Mouse (Mus musculus) kidney, embryonic 15.5 days (tissue): Measurements from ENCODE around the gene Ackr2. TPM values are rescaled to one million over a fixed set of nuclear protein-coding genes. Genes with fewer than 3 reads are reported as not detected.
A peak's percentile ranks its signal among the peaks of the same experiment; 100 is the strongest.

Experiments
- ATAC-seq: fragments of 200-750 bp; cut with Nextera tagmentation; replicated peaks from 2 replicates; pipeline ENCODE4 v1.8.0; 2017; ENCODE audit warnings: moderate TSS enrichment; ENCODE audit not compliant: low FRiP score
- H3K27ac ChIP-seq: fragments of 300-500 bp; sonication (generic); 2 replicates; pipeline ENCODE4 v1.5.1; 2015; ENCODE audit warnings: mild to moderate bottlenecking, inconsistent platforms
- H3K27me3 ChIP-seq: fragments of 300-500 bp; sonication (generic); 2 replicates; pipeline ENCODE4 v1.6.1; 2015; ENCODE audit warnings: inconsistent platforms
- H3K36me3 ChIP-seq: fragments of 300-500 bp; sonication (generic); 2 replicates; pipeline ENCODE4 v1.6.1; 2015; ENCODE audit warnings: inconsistent platforms
- H3K4me1 ChIP-seq: fragments of 300-500 bp; sonication (generic); 2 replicates; pipeline ENCODE4 v1.6.1; 2015; ENCODE audit warnings: inconsistent platforms
- H3K4me2 ChIP-seq: fragments of 300-500 bp; sonication (generic); 2 replicates; pipeline ENCODE4 v1.6.1; 2015; ENCODE audit warnings: moderate library complexity, mild to moderate bottlenecking, inconsistent platforms
- H3K4me3 ChIP-seq: fragments of 300-500 bp; sonication (generic); replicated peaks from 2 replicates; pipeline ENCODE4 v1.5.1; 2015; ENCODE audit warnings: mild to moderate bottlenecking, inconsistent platforms
- H3K9ac ChIP-seq: fragments of 300-500 bp; sonication (generic); 2 replicates; pipeline ENCODE4 v1.6.1; 2015; ENCODE audit warnings: mild to moderate bottlenecking, inconsistent platforms
- H3K9me3 ChIP-seq: fragments of 300-500 bp; sonication (generic); replicated peaks from 2 replicates; pipeline ENCODE4 v1.6.1; 2016; ENCODE audit warnings: inconsistent platforms
- WGBS: fragments of 180-500 bp; shearing (Covaris S2); methylation state at CpG from one replicate; pipeline ENCODE4 v1.1.7; 2015; ENCODE audit warnings: mixed read lengths; 5-methylcytosine and 5-hydroxymethylcytosine counted together
- polyA plus RNA-seq: library from polyadenylated mRNA; unstranded; fragments of >200 nt; fragmentation: Nextera tagmentation; extraction: Ambion mirVana; gene quantifications from 2 replicates; pipeline ENCODE4 v1.2.1, GENCODE M21; 2015

The Ackr2 gene
- 0.40 and 0.57 TPM in 2 replicates for polyA plus RNA-seq

DNA sequence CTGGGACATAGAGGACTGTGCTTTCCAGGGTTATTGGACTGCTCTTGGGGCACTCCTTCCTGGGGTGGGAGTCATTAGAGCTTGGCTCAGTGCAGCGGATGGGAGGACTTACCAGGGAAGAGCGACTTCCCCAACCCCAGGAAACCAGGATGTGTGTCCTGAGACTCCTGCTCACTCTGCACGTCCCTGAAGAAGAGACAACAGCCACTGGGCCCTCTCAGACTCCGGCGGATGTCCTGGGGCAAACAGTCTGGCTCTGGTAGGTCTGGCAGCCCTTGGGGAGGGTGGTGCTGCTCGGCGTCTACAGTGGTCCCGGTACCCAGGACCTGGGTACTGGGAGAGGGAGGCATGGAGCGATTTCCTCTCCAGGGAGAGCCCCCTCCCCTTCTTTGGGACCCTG is at the start of gene Ackr2:
Gene Ackr2 (plus strand): TSS at position 111 of the 400 bp plus-strand sequence.
- no peak within 1 kb of the TSS for H3K9ac ChIP-seq
- no peak for ATAC-seq
- H3K4me1 ChIP-seq = peaks cover 11% of the 10 kb centered on the region; the same call in 1 of the 2 replicates
- H3K36me3 ChIP-seq = no peaks in the 10 kb centered on the region
- H3K4me3 ChIP-seq = no peak within 1 kb of the TSS
- H3K9me3 ChIP-seq = no peaks in the 10 kb centered on the region
- no peak within 1 kb of the TSS for H3K4me2 ChIP-seq
- H3K27ac ChIP-seq = no peak within 1 kb of the TSS
- WGBS = 74% methylated on average over 9 of the region's 9 CpGs
- H3K27me3 ChIP-seq = no peaks in the 10 kb centered on the region

DNA sequence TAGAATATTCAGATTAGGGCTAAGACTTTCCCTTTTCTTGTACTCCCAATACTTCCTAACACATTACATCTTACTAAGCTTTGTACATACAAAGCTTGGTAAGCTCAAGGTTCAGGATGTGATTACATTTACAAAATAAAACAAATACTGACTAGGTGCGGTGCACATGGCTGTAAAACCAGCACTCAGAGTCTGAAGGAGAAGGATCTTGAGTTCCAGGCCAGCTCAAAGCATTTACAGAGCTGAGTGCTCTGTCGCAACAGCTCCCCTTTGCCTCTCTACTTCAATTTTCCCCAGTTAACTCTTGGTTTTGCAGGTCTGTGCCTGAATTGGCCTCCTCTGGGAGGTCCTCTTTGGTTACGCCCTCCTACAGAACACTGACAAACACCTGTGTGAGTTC is 43.9 kb upstream of the Ackr2 start:
- no peak for ATAC-seq
- H3K27ac ChIP-seq = no peak overlapping the region
- no peak overlapping the region for H3K4me2 ChIP-seq
- H3K4me3 ChIP-seq = no peak overlapping the region
- peaks cover 13% of the 10 kb centered on the region for H3K4me1 ChIP-seq
- no peaks in the 10 kb centered on the region for H3K9me3 ChIP-seq
- 93% methylated on average over 3 of the region's 3 CpGs for WGBS
- no peaks in the 10 kb centered on the region for H3K27me3 ChIP-seq
- H3K9ac ChIP-seq = no peak overlapping the region
- peaks cover 30% of the 10 kb centered on the region for H3K36me3 ChIP-seq

DNA sequence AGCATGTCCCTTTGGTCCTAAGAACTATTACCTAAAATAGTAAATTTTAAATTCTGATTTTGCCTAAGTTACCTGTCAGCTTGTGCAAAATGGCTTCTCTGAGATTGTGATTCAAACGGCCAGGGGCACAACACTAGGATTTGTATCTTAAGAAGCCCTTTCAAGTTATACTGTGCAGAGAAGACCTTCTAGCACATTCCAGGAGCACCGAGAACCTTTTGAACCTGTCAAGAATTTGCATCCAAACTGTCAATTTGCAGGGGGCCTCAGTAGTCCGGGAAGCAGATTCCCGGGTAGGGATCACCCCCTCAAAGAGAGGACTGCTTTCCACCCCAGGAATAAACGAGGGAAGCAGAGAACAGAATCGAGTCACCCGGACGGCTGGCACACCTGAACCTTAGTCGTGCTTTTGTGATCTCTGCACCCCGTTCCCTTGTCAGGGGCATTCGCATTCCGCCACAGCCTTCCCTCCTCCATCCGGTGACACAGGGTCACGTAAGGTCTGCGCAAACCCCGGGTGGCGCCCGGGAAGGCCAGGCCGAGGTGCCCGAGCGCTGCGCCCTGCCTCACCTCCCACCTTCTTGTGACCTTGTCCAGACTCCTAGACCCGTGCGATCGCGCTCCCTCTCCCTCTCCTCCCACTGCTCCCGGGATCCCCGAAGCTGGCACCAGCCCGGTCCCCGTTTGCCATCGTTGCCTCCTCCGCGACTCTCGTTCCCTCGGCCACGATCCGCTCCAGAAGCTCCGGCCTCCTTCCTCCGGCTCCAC is 41.3 kb upstream of the Ackr2 start:
- Histone ChIP-seq H3K27ac (peak overlapping the region; percentile 98), H3K4me2 (peak overlapping the region; percentile 86), H3K9me3 (no peaks in the 10 kb centered on the region), H3K36me3 (peaks cover 5% of the 10 kb centered on the region), H3K4me3 (peak overlapping the region; percentile 73), H3K4me1 (peaks cover 13% of the 10 kb centered on the region), H3K9ac (peak overlapping the region; percentile 82), H3K27me3 (no peaks in the 10 kb centered on the region)
- WGBS = 1% methylated on average over 39 of the region's 39 CpGs
- ATAC-seq = peak; percentile 23; the same call in 1 of the 2 replicates

- H3K36me3 ChIP-seq = no peaks in the 10 kb centered on the region
- ATAC-seq = peak; percentile 99
- H3K27me3 ChIP-seq = no peaks in the 10 kb centered on the region
- H3K4me2 ChIP-seq = peak overlapping the region; percentile 86
- peak overlapping the region; percentile 82 for H3K9ac ChIP-seq
- peak overlapping the region; percentile 73 for H3K4me3 ChIP-seq
- H3K9me3 ChIP-seq = no peaks in the 10 kb centered on the region
- H3K27ac ChIP-seq = peak overlapping the region; percentile 98
- H3K4me1 ChIP-seq = peaks cover 13% of the 10 kb centered on the region
- WGBS = under 1% methylated on average over 70 of the region's 70 CpGs
Observed at GRCm38 (mm10) chr9:121857474-121858152, 40.5 kb upstream of the Ackr2 start.

DNA sequence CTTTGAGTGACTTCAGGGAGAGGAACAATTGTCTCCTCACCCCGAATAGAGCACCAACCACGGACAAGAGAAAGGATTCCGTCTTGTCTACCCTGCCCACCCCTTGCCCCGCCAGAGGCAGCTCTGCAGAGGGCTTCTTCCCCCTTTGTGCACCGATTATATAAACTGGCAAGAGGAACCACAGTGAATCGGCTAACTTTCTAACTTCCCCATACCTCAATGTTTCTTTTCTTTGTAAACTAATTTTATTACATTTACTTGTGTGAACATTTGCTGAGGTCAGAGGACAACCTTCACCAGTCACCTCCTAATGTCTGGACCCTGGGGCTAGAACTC is 40.0 kb upstream of the Ackr2 start, which contains the start of gene Higd1a:
Gene Higd1a (minus strand): TSS at position 210 of the 336 bp plus-strand sequence.
- peak within 1 kb of the TSS; percentile 86 for H3K4me2 ChIP-seq
- WGBS = 15% methylated on average over 6 of the region's 6 CpGs
- peak within 1 kb of the TSS; percentile 82 for H3K9ac ChIP-seq
- H3K27ac ChIP-seq = peak within 1 kb of the TSS; percentile 98
- no peak for ATAC-seq
- H3K9me3 ChIP-seq = no peaks in the 10 kb centered on the region
- H3K36me3 ChIP-seq = no peaks in the 10 kb centered on the region
- H3K4me3 ChIP-seq = peak within 1 kb of the TSS; percentile 73
- H3K4me1 ChIP-seq = peaks cover 13% of the 10 kb centered on the region
- H3K27me3 ChIP-seq = no peaks in the 10 kb centered on the region

DNA sequence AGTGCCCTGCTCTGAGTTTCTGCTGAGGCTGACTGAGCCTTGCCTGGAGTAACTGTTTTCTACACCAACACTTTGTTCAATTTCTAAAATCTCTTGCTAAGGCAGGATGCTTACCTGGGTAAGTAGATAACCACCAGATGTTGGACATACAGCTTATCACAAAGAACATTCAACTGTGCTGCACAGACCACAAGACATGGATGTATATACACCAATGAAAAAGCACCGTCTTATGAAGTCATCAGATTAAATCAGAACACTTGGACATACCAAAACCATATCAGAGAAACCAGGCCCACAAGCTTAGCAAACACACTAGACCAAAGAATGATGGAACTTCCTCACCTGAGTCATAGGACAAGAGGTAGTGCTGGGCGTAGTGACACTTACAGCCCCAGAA is 38.8 kb upstream of the Ackr2 start:
- Histone ChIP-seq H3K27me3 (no peaks in the 10 kb centered on the region), H3K27ac (no peak overlapping the region), H3K4me1 (peaks cover 13% of the 10 kb centered on the region), H3K36me3 (no peaks in the 10 kb centered on the region), H3K9me3 (no peaks in the 10 kb centered on the region), H3K9ac (no peak overlapping the region), H3K4me2 (no peak overlapping the region), H3K4me3 (no peak overlapping the region)
- 92% methylated on average over 2 of the region's 2 CpGs for WGBS
- ATAC-seq = no peak

DNA sequence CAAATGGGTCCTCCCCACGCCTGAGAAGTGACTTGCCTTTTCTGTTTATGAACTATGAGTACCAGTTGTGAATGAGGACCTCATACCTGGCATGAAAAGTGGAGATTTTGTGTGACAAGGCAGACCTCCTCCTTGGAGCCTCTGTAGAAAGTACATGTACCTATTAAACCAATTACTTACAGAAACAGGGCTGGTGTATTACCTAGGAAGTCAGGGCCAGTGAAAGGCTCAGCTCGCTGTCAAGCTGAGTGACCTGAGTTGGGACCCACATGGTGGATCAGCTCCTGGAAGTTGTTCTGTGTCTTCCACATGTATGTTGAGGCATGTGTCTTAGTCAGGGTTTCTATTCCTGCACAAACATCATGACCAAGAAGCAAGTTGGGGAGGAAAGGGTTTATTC is 37.2 kb upstream of the Ackr2 start:
- no peaks in the 10 kb centered on the region for H3K36me3 ChIP-seq
- ATAC-seq = no peak
- no peak overlapping the region for H3K4me3 ChIP-seq
- H3K4me2 ChIP-seq = no peak overlapping the region
- H3K9ac ChIP-seq = no peak overlapping the region
- no peaks in the 10 kb centered on the region for H3K9me3 ChIP-seq
- no peak overlapping the region for H3K27ac ChIP-seq
- no peaks in the 10 kb centered on the region for H3K27me3 ChIP-seq
- 80% methylated on average over 2 of the region's 2 CpGs for WGBS
- H3K4me1 ChIP-seq = peaks cover 13% of the 10 kb centered on the region

DNA sequence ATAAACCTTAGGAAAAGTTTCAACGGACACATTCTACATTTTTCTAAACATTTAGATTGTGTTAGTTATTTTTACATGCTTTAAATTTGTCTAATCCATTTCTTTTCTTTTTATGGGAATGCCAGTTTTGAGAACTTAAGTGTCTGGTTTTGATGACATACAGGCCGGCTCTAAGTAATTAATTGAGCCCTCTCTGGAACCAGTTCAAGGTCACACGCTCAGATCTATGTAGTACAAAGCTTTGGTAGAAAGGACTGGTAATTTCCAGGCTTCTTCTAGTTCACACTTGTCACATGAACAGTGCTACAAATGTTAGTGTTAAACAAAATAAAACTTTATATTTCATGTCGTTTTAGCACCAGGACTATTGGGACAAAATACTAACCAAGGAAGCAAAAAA is 33.3 kb upstream of the Ackr2 start:
- no peaks in the 10 kb centered on the region for H3K36me3 ChIP-seq
- no peaks in the 10 kb centered on the region for H3K9me3 ChIP-seq
- peaks cover 3% of the 10 kb centered on the region; the same call in 1 of the 2 replicates for H3K4me1 ChIP-seq
- ATAC-seq = no peak
- H3K27ac ChIP-seq = no peak overlapping the region
- H3K4me3 ChIP-seq = no peak overlapping the region
- WGBS = 52% methylated on average over 4 of the region's 4 CpGs
- H3K4me2 ChIP-seq = no peak overlapping the region
- 0 out of 2 replicates have a peak, but pooled peaks cover 3% of the 10 kb centered on the region for H3K27me3 ChIP-seq
- H3K9ac ChIP-seq = no peak overlapping the region

DNA sequence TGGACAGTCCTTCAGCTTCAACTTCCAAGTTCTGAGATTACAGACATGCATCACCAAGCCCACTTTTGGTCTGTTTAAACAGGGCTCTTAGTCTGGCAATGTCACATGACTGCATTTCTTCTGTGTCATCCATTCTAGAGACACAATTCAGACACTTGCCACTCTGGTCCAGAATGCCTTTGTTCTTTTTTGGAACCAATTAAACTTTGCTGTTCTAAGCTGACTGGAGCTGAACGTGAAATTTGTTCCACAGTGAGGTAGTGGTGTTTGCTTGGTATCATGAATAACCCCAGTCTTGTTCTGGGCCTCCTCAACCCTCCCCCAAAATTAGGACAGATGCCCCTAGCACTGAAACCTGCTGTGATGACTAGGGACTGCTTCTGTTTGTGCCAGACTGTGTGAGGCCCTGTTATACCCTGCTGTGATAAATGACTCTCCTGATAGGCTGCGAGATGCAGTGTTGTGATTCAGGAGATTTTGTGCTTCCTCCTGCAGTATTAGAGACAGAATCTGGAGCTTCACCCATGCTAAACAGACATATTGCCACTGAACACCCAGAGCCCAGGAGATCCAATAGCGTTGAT is 32.6 kb upstream of the Ackr2 start:
- no peak overlapping the region for H3K9ac ChIP-seq
- 42% methylated on average over 3 of the region's 3 CpGs for WGBS
- ATAC-seq = no peak
- no peaks in the 10 kb centered on the region for H3K9me3 ChIP-seq
- peaks cover 3% of the 10 kb centered on the region; the same call in 1 of the 2 replicates for H3K4me1 ChIP-seq
- H3K4me2 ChIP-seq = no peak overlapping the region
- no peak overlapping the region for H3K4me3 ChIP-seq
- 0 out of 2 replicates have a peak, but pooled peaks cover 3% of the 10 kb centered on the region for H3K27me3 ChIP-seq
- no peaks in the 10 kb centered on the region for H3K36me3 ChIP-seq
- no peak overlapping the region for H3K27ac ChIP-seq

DNA sequence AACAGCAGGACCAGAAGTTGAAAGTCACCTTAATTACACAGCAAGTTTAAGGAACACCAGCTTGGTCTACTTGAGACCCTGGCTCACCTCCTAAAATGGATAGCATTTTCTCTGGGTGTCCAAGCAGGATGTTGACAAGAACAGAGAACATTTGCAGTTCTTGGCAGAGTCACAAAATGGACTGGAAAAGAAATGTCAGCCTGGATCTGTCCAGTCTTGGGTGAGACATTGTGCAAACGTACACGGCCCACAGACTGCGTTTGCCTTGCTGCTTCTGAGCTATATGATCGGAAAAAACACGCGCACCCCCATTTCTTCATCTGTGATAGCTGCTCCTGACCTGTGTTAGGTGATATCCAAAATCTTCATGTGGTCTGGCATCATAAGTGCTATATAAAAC is 30.5 kb upstream of the Ackr2 start:
- WGBS = 80% methylated on average over 6 of the region's 6 CpGs
- Histone ChIP-seq H3K4me3 (no peak overlapping the region), H3K9ac (no peak overlapping the region), H3K4me1 (peaks cover 3% of the 10 kb centered on the region; the same call in 1 of the 2 replicates), H3K9me3 (no peaks in the 10 kb centered on the region), H3K27ac (0 out of 2 replicates have a peak overlapping the region, but pooled peaks have one; percentile 15), H3K27me3 (0 out of 2 replicates have a peak, but pooled peaks cover 3% of the 10 kb centered on the region), H3K36me3 (no peaks in the 10 kb centered on the region), H3K4me2 (no peak overlapping the region)
- ATAC-seq = no peak; the same call in 1 of the 2 replicates

GRCm38 (mm10) chr9:121868236-121868635 is 29.9 kb upstream of the Ackr2 start:
- Histone ChIP-seq H3K27me3 (0 out of 2 replicates have a peak, but pooled peaks cover 3% of the 10 kb centered on the region), H3K4me2 (no peak overlapping the region), H3K4me1 (peaks cover 3% of the 10 kb centered on the region; the same call in 1 of the 2 replicates), H3K4me3 (no peak overlapping the region), H3K36me3 (no peaks in the 10 kb centered on the region), H3K27ac (no peak overlapping the region), H3K9ac (no peak overlapping the region), H3K9me3 (no peaks in the 10 kb centered on the region)
- no peak for ATAC-seq
- WGBS = 65% methylated on average over 6 of the region's 6 CpGs

DNA sequence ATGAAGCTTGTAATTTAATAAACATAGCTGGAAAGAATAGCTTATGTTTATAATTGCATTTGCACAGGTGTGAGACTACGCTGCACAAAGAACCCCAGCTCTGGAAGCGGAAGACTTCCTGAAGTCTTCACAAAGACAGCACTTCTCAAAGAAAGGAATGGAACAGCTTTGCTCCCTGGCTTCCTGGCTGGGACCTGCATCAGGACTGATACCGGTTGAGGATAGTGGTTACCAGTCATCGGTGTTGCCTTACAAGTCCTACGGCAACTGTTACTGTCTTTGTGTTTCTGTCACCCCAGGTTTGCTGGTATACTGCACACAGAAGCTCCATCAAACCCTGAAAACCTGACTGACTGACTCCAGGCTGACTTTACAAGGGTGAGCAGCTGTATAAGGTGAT is 28.7 kb upstream of the Ackr2 start:
- 80% methylated on average over 5 of the region's 5 CpGs for WGBS
- no peak overlapping the region for H3K9ac ChIP-seq
- 0 out of 2 replicates have a peak, but pooled peaks cover 3% of the 10 kb centered on the region for H3K27me3 ChIP-seq
- no peak for ATAC-seq
- no peaks in the 10 kb centered on the region for H3K9me3 ChIP-seq
- no peak overlapping the region for H3K4me2 ChIP-seq
- peaks cover 3% of the 10 kb centered on the region; the same call in 1 of the 2 replicates for H3K4me1 ChIP-seq
- H3K36me3 ChIP-seq = no peaks in the 10 kb centered on the region
- no peak overlapping the region for H3K27ac ChIP-seq
- H3K4me3 ChIP-seq = no peak overlapping the region
